Mouse (Mus musculus): Measurements from ENCODE around the gene Fdx1.

Gene Fdx1

DNA sequence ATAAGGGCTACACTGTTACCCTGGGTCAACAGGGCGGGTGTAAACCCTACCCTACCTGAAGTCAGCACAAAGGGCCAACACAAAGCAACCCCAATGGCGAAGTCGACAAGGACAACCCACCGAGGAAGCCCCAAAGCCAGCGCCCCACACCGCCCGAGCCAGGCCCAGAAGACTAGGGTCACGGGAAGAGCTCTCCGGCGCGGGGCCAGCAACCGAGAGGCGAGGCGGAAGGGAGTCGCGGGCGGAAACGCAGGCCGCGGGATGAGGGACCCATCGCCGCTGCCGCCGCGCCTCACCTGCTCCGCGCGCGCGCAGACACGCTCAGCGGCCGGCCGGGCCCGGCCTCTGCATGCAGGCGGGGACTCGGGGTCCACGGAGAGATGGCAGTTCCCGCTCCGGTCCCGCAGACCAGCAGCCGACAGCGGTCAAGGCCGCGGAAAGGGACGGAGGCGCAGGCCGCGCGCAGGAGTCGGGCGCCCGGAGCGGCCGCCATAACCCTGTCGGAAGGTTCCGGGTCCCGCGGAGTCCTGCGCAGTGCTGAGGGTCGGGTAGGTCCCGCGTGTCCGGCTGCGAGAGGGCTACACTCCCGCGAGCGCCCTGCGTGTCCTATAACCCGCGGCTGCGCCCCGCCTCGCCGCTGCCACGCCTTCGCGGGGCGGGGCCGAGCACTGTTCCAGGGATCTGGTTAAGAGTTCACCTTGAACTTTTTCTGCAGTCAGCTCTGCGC is at the start of gene Fdx1:
Gene Fdx1 (minus strand): TSS at position 582 of the 727 bp plus-strand sequence.
- DNase-seq (ENCODE audit: low read depth) = peak; percentile 80

DNA sequence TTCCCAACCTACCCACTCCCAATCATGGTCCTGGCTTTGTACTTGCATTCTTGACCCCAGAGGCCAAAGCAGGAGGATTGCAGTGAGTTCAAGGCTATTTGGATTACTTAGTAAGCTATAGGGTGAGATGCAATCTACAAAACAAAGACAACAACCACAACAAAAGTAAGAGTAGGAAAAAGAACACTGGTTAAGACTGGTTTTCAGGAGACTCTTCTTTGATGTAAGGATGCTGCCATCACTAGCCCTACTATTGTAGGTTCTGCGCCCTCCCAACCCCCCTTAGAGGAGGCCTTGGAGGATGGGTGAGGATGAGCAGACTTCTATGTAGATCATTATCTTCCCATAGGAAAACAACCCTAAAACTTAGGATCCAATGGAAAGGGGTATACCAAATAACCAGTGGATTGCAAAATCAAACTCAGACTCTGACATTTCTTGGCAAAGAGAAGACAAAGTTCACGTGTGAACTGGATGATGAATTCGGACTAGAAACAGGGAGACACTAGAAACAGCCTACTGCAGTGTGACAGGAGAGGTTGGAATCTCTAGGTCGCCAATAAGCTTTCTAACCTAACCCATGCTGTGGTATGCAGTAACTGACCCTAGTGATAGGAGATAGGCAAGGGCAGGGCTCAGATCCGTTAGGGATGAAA is 49.6 kb upstream of the Fdx1 start:
- no peak for DNase-seq (ENCODE audit: low read depth)

DNA sequence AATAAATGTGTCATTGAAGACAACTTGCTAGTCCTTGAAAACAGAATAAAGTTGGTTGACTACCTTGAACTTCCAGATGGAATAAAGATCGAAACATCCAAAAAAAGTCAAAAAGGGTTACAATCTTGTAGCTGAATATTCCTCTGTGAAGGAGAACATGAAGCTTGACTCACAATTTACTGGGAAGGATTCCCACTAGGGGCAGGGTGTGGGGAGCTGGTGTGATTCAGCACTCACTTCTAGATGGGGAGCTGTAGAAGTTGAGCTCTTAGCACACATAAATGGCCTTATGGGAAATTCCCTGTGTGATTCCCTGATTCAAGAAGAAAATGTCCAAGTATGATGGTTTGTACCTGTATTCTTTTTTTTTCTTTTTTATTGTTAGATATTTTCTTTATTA is 49.0 kb upstream of the Fdx1 start:
- DNase-seq (ENCODE audit: low read depth) = no peak

DNA sequence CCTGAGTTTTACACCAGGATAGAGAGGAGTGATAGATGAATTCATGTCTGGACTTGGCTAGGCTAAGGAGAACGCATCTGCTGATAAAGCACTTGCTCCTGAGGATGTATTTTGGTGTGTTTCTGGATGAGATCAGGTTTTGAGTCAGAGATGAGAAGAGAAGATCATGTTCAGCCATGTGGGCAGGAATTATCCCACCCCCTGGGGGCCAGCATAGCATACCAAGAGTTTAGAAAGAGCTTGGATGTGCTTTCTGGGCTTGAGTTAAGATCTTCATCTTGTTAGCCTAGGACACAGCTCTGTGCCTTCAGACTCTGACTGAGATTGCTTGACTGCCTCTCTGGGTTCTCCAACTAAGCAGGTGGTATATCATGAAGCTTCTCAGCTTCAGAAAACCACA is 45.2 kb upstream of the Fdx1 start:
- DNase-seq (ENCODE audit: low read depth) = no peak

DNA sequence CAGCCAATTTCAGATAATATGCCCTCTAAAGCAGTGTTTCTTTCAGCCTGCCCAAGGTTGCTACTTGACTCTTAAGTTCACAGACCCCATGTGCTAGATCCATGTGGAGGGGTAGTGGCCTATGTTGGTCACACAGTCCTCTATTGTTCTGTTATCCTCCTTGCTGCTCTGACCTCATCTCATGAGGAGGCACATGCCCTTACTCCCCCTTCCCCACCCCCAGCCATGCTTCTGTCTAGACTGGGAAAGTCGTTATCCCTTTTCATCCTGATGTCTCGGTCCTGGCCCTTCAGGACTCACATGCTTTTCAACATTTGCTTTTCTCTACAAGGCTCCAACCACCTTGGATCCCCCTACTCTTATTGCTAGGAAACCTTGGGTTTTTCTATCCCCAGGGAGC is 44.0 kb upstream of the Fdx1 start:
- no peak for DNase-seq (ENCODE audit: low read depth)

DNA sequence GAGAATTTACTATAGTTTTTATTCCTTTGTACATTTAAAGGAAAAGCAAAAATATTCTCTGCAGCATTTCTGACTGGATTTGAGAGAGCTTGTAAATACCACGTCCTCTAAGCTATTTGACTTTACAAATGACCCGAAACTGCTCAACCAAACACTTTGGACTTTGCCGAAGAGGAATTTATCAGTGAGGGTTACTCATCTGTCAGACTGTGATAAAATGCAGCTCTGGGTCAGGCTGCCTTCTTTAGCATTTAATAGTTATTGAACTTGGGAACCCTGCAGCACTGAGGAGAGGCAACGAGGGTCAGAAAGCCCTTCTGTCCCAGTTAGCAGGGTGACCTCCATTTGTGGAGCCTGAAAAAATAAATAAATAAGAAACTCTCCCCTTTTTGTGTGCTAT is 40.1 kb upstream of the Fdx1 start:
- no peak for DNase-seq (ENCODE audit: low read depth)

DNA sequence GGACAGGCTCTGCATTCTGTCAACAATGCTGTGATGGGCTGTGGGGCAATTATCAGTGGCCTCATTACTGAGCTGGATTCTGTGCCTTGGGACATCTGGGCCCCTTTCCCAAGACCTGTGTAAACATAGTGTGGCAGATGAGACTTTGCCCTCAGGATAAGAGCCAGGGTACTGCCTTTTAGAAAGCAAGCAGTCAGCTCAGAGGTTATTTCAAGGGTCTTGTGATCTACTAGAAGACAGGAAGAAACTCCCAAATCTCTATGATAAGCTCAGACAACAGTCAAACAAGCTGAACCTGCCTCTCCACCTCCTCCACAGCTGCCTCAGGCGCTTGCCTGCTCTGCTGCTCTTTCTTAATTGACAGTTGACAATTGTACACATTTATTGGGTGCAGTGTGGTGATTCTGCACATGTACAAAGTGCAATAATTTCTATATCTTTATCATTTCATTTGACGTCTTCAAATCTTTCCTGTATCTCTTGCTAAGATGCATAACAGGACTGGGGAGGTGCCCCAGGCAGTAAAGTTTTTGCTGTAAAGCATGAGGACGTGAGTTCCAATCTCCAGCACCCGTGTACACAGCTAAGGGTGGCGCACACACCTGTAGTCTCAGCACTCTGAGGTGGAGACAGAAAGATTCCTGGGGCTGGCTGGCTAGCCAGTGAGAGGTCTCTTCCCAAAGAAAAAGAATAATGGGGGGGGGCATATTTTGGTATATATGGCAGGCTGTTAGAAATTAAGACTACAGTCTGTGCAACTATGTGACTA is 32.2 kb upstream of the Fdx1 start:
- no peak for DNase-seq (ENCODE audit: low read depth)

DNA sequence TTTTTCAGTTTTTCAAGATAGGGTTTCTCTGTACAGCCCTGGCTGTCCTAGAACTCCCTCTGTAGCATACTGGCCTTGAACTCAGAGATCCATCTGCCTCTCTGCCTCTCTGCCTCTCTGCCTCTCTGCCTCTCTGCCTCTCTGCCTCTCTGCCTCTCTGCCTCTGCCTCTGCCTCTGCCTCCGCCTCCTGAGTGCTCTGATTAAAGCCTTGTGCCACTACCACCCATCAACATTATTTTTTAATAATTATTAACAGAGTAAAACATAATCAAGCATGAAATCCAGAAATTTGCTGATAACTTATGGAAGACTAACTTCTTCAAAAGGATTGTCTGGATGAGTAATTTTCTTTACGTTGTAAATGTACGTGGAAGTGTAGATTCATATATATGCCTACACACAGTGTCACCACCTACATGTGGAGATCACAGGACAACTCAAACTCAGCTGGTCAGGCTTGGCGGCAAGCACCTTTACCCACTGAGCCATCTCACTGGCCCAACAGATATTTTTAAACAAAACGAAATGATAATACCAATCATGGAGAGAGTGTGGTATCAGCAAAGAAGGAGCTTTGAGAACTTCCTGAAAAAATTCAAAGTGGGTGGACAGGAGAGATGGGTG is 31.4 kb upstream of the Fdx1 start:
- DNase-seq (ENCODE audit: low read depth) = no peak

DNA sequence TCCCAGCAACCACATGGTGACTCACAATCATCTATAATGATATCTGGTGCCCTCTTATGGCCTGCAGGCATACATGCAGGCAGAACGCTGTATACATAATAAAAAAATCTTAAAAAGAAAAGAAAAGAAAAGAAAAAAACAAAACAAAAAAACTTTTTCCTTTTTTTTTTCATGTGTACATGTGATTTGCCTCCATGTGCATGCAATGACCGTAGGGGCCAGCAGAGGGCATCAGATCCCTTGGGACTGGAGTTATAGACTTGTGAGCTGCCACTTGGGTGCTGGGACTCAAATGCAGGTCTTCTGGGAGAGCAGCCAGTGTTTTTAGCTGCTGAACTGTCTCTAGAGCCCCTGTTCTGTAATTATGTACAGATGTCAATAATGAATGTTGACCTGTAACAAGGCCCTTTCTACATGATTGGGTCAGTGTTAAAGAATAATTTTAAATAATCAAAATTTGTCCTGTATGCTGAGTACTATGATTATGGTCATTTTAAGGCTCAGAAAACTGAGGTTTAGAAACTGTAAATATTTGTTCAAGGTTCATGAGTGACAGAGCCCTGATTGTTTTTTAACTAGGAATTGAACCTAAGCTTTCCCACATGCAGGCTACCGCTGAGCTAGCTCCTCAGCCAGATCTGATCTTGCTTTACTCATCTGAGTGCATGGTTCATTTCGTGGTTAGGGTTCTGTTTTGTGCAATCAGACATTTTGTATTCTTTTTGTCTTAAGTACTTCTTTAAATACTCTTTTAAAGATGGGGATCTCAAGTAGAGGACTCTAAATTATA is 30.3 kb upstream of the Fdx1 start:
- DNase-seq (ENCODE audit: low read depth) = peak; percentile 45

DNA sequence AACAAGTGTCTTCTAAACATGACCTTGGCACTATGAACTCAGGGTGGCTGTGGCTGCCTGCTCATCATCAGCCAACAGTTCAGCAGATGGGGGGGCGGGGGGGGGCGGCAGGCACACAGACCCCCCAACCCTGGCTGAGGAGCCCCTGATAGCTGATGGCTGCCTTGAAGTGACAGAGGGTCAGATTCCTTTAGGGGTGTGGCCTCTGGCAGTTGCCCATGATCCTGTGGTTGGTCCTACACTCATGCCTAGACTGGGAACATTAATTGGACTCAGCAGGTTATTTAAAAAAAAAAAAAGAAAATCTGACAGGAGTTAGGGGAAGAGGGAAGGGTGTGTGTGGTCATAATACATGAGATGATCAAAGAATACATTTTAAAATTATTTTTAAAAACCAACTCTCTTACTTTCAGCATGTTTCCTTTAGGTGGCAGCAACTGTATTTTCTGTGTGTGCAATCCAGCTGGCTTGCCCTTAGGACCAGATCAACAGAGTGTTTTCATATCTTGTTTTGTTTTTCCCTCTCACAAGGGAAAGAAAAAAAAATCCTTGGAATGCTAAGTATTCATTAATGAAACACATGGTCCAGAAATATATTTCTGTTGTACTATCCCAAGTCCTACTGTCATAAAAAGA is 28.0 kb upstream of the Fdx1 start:
- DNase-seq (ENCODE audit: low read depth) = no peak

DNA sequence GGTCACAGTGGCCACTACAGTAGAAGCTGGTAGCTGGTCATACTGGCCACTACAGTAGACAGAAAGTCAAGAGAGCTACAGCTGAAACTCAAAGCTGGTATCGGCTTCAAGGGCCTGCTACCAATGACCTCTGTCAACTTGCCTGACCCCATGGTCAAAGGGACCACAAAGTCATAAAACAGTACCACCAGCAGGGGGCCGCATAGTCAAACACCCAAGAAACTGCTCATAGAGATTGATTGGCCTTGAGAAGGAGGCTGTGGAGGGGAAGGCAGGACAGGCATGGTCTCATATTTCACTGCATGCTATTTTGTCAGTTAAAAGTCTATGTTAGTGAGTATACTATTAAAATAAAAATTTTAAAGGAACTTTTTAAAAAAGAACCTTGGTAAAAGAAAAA is 27.5 kb upstream of the Fdx1 start:
- DNase-seq (ENCODE audit: low read depth) = peak; percentile 80

DNA sequence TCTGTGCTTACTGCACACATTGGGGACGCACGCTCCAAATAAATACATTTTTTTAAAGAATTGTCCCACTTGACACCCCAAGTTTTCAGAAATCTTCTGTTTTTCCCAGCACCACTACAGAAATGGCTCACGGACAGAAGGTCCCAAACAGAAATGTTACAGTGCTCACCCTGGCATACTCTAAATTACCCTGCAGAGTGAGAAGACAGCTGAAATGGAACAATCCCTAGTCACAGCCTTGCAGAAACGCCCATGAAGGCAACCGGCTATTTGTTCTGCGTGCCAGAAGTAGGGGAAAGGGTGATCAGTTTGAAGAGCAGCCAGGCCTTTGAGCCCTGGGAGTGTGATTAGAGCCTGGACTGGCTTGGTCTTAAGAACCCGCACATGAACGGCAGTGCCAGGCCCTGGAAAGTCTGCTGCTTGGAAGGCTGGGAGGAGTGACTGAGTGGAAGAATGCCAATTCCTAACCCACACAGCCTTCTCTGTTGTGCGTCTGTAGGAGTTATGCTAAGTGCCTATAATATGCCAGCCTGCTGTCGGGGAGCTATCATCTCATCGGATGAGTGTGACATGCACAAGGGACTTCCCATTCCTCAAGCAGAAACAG is 22.2 kb upstream of the Fdx1 start:
- DNase-seq (ENCODE audit: low read depth) = no peak

DNA sequence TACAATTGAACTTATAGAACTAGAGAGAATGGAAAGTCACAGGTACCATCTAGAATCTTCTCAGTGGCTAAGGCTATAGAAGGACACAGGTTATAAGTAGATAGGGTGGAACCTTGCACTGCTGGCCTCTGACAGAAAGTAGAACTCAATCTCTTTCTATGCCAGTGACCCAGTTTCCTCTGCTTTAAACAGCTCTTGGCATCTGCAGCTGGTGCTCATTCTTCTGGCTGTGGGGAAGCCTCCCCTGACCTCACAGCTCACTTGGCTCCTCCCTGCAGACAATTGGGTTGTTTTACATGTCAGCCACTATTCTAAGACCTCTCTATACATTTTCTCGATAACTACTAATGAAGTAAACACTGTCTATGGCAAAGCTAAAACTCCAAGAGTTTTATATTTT is 17.8 kb upstream of the Fdx1 start:
- DNase-seq (ENCODE audit: low read depth) = no peak

DNA sequence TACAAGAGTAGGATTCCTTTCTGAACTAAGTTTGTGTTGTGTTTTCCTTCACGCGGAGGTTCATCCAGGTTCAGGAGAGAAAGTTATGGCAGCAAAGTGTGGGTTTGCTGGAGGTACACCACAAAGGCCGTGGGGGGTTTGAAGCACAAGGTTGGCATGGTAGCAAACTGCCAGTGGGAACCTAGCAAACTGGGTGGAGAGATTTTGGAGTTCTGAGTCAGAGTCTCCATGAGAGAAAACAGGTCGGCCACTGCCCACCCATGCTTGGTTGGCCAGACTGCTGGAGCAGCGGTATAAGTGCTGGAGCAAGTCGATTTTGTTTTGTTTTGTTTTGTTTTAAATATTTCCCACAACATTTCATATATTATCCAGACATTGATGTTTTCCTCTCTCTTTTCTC is 15.9 kb upstream of the Fdx1 start:
- no peak for DNase-seq (ENCODE audit: low read depth)

DNA sequence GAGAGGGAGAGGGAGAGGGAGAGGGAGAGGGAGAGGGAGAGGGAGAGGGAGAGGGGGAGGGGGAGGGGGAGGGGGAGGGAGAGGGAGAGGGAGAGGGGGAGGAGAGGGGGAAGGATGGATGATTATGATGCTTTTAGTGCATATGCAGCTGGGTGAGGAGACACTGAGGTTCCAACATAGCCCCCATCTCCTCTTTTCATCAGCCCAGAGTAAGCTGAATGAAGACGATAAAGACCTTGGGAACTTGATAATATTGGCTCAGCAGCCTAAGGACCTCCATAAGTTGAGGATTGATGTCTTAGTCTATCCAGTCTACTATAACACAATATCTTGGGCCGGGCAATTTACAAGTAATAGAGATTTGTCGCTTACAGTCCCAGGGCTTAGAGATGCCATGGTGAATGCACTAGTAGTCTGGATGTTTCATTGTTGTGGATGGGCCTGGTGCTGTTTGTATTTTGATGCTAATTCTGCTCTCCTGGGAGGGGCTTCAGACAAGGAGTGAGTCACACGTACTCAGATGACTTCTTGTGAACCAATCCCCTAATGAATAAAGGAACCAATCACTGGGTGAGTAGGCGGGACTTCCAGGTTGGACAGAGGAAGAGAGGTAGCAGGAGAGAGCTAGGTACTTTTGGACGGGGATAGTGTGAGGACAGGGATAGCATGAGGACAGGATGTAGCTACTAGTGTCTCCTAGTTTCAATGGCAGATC is 15.3 kb upstream of the Fdx1 start:
- DNase-seq (ENCODE audit: low read depth) = peak; percentile 33

DNA sequence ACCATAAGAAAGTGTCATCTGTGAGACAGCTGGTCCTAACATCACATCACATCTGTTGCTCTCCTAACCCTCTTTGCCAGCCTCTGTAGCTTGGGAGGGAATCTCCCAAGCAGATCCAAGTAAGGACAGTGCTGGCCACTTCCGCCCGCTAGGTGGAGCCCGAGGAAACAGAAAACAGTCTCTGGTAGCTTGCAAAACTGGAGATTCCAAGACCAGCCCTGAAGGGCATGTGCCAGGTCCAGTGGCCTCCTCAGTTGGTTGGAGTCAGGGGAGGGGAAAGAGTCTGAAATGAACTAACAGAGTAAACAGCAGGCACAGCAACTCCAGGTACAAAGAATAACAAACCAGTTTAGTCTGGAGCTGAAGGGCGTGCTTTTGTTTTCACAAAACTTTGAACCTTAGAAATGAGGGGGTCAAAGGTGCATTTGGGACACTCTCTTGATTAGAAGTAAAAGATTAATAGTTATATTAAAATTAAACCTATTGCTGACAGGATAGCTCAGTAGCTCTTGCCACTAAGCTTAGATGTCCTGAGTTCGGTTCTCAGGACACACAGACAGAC is 14.2 kb upstream of the Fdx1 start:
- peak; percentile 78 for DNase-seq (ENCODE audit: low read depth)

DNA sequence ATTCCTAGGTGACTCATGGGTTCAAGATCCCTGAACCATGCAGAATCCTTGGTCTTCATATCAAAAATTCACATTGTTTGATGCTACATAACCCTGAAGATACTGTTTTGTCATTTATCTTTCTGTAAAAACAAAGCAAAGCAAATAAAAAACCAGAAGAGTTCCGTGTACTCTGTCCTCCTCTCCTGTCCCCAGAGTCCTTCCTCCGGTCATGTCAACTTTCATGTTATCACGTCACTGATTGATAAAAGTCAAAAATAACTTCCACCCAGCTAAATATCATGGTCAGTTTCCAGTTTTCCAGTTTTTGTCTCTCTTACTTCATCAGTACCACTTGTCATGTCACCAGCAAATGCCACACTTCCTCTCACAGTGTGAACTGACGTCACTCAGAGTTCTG is 11.5 kb upstream of the Fdx1 start:
- DNase-seq (ENCODE audit: low read depth) = no peak

DNA sequence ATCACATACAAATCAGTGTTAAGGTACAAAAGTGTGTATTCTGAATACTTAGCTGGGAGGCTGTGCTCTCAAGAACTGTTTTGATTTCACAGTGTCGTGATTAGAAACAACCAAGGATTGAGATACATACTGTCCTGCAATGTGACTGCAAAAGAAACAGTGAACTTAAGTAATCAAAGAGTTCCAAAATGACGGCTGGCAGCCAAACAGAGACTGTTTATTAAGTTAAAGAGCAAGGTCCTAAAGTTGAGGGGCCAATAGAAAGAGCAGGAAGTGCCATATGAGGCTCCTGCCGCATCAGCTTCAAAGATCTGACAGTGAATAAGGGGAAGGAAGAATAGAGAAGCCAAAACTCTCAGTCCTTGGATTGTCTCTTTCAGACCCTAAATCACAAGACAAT is 10.5 kb upstream of the Fdx1 start:
- DNase-seq (ENCODE audit: low read depth) = no peak

DNA sequence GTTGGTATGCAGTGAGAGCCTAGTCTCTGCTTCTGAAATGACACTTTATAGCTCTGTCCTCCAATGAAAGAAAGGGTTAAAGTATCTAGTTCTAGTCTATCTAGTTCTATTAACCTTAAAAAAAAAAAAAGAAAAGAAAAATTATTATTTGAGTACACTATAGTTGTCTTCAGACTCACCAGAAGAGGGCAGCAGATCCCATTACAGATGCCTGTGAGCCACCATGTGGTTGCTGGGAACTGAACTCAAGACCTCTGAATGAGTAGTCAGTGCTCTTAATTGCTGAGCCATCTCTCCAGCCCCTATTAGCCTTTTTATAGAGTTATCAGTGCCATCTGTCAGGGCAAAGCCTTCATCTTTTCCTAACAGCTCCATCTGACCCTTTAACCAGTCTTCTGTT is 3.0 kb upstream of the Fdx1 start:
- peak; percentile 29 for DNase-seq (ENCODE audit: low read depth)

DNA sequence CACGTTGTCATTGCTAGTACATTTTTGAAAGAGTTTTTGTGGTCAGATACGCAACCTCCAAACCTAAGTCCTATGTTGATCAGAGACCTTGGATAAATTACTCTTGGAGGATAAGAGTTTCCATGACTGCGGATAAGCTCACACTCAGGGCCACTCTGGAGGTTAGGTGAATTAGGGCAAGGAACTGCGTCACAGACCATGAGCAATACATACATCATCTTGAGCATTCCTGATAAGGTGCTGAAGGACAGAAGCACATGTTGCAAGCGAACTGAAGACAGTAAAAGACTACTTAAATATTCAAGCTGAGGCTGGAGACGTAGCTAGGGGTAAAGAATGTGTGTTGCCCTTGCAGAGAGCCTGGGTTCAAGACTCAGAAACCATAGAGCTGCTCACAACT is 754 bp upstream of the Fdx1 start:
- DNase-seq (ENCODE audit: low read depth) = peak; percentile 30
